Mouse (Mus musculus) olfactory bulb, adult 2 months (tissue): ENCODE results near the gene Lmo7. TPM values are rescaled to one million over a fixed set of nuclear protein-coding genes. Genes with fewer than 3 reads are reported as not detected.

Experiments
- H3K27ac ChIP-seq: fragments of 200-500 bp; 2 replicates; pipeline ENCODE4 v1.5.1; 2012; ENCODE audit warnings: low read depth, low read length; ENCODE audit not compliant: insufficient read depth
- H3K4me1 ChIP-seq: fragments of 200-500 bp; 2 replicates; pipeline ENCODE4 v1.6.1; 2012; ENCODE audit warnings: low read length; ENCODE audit not compliant: control insufficient read depth, insufficient read depth
- H3K4me3 ChIP-seq: fragments of 200-500 bp; 2 replicates; pipeline ENCODE4 v1.5.1; 2012; ENCODE audit warnings: mild to moderate bottlenecking, low read depth, low read length, moderate library complexity; ENCODE audit not compliant: insufficient read depth
- CTCF ChIP-seq: fragments of 200-500 bp; IDR thresholded peaks from 2 replicates; pipeline ENCODE4 v1.5.1; 2012; ENCODE audit warnings: low read depth, mild to moderate bottlenecking, low read length, moderate library complexity; ENCODE audit not compliant: insufficient read depth
- POLR2A ChIP-seq: fragments of 200-500 bp; IDR thresholded peaks from 2 replicates; pipeline ENCODE4 v1.6.1; 2012; ENCODE audit warnings: mild to moderate bottlenecking, low read depth, low read length, moderate library complexity; ENCODE audit not compliant: insufficient read depth
- WGBS: fragments of 180-500 bp; shearing (Covaris S2); methylation state at CpG from one replicate; pipeline ENCODE4 v1.1.7; 2018; 5-methylcytosine and 5-hydroxymethylcytosine counted together
- polyA plus RNA-seq: library from polyadenylated mRNA; stranded (reverse); fragments of >200 nt; gene quantifications from 2 replicates; pipeline ENCODE4 v1.2.4, GENCODE M21; 2012; ENCODE audit warnings: low replicate concordance; ENCODE audit not compliant: missing spikeins, insufficient read depth, insufficient read length

The Lmo7 gene
- polyA plus RNA-seq, 1 experiment, result not detected

DNA sequence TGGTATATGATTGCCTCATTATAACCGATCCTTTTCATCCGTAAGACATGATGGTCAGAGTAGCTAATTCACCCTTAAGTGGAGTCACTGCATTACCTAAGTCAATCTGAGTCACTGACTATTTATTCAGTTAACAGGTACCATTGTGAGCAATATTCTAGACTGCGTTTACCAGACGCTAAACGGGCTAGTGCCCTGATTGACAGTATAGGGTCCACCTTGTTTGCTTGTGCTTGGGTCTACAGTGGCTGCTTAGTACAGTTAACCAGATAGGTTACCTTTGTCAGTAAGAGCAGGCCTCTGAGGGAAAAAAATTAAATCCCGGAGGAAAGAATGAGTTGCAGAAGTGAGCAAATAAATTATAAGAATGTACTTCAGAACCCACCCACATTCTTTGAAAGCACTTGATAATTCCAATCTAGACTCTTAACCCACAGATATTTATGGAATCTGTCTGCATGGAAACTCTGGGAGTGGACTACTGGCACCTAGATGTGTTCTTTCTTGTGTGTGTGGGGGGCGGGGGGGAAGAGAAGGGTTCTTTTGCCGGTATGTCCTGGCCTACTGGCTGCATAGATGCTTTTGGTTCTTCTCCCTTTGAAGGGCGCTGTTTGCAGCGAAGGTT is 64.9 kb downstream of the Lmo7 start:
- Histone ChIP-seq H3K27ac (no peak overlapping the region), H3K4me1 (no peaks in the 10 kb centered on the region), H3K4me3 (no peak overlapping the region)
- WGBS, result 96% methylated on average over 10 of the region's 10 CpGs
- TF ChIP-seq CTCF, result no peak

DNA sequence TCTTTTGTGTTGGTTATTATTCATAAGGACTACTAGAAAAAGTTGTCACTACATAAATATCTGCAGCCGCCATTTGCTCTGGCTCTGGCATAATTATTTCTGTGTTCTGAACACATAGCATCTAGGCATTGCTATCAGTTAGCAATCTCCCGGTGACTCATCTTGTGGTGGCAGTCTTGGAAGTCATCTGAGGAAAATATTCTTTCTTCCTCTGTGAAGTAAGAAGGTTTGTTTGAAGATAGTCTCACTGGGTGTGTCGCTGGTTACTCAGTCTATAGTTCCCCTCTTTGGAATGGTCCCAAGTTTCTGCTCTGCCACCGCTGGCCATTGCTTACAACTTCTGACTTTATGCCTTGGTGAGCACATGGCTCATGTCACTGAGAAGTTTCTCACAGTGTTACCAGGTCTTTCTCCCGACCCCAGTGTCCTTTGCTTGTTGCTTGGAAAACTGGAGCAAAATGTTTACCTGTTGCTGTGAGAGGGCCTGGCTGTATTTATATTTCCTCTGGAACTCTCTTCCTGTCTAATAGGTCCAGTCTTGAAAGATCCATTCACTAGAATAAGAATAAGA is 68.3 kb downstream of the Lmo7 start:
- Histone ChIP-seq H3K27ac (no peak overlapping the region), H3K4me3 (no peak overlapping the region), H3K4me1 (no peaks in the 10 kb centered on the region)
- TF ChIP-seq CTCF (no peak), POLR2A (no peak)
- WGBS, result 90% methylated on average over 5 of the region's 5 CpGs

DNA sequence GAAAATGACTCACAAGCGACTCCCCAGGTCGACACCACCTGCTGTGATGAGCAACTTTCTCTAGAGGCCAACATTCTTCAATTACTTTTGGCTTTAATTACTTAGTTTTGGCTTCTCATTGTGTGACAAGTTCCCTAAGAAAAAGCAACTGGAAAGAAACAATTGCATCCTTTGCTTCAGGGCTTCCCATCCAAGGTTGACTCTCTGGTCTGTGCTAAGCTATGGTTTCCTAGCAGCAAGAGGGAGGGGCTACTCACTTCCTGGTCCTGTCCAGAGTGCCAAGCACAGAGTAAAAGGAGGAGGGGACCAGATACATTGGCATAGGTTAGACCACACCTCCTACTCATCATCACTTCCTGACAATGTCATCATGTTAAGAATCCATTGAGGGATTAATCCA is 69.0 kb downstream of the Lmo7 start:
- no peak overlapping the region for H3K27ac ChIP-seq
- no peaks in the 10 kb centered on the region for H3K4me1 ChIP-seq
- 82% methylated on average over 2 of the region's 2 CpGs for WGBS

DNA sequence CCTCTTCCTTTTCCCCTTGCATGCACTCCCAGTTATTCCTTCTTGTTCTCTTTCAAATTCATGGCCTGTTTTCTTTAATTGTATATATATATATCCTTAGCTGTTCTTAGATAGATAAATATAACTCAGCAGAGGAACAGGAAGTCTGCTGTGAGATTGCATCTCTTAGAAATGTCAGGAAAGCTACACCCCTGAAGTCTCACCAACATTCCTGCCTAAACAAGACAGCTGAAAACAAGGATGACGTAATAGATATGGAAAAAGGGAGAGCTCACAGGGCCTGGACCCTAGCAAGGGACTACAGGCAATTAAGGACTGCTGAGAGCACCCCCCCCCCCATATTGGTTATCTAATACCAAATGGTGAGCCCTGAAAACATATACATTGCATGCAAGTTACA is 71.9 kb downstream of the Lmo7 start:
- TF ChIP-seq POLR2A (no peak), CTCF (no peak)
- WGBS, result 53% methylated on average over 1 of the region's 1 CpGs
- Histone ChIP-seq H3K4me3 (no peak overlapping the region), H3K4me1 (no peaks in the 10 kb centered on the region), H3K27ac (no peak overlapping the region)

More for the DNA sequence above, 69.0 kb downstream of the Lmo7 start:
- no peak overlapping the region for H3K4me3 ChIP-seq
- TF ChIP-seq POLR2A (no peak), CTCF (no peak)

DNA sequence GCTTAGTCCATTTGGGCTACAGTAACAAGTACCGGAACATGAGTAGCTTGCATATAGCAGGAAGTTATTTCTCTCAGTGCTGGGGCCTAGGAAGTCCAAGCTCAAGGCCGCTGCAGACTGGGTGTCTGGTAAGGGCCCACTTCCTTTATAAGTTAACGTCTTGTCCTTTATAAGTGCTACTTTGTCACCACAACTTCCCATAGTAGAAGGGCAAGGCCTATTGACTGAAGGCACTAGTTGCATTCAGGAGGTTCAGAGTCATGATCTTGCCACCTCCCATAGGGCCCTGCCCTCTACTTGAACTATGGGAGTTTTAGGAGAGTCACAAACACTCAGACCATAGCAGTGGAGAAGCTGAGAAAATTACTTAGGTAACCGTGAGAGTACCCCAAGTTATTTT is 74.4 kb downstream of the Lmo7 start:
- 84% methylated on average over 4 of the region's 4 CpGs for WGBS

DNA sequence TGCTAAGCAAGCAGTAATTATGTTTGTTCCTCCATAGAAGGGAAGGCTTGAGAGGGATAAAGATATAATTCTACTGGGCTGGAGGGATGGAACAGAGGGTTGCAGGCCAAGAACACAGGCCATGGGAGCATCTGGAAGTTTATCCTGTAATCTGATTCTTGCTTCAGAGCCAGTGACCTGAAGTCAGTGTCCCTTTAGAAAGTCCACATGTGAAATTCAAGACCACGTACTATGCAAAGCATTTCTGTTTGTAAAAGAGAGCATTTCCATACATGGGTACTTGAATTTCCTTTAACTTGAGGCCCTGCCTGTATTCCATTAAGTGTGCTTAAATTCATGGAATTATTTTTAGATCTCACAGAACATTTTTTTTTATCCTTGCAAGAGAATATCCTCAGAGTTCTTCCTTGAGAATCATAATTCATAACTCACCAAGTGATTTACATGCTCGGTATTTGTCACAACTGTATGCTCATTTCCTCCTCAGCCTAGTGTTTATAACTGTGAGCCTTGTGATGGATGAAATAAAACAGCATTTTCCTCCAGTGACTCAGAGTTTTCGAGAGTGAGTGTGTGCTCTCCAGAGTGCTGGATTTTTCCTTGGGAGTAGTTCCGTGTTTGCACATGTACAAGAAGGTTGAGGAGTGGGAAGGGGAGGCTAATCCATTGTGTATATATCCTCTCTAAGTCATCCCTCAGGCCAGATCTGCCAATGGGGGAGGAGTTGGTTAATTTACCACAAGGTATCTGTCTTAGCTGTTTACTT is 75.0 kb downstream of the Lmo7 start:
- no peak overlapping the region for H3K4me3 ChIP-seq
- no peaks in the 10 kb centered on the region for H3K4me1 ChIP-seq
- no peak overlapping the region for H3K27ac ChIP-seq
- TF ChIP-seq POLR2A, result no peak
- no peak for TF ChIP-seq CTCF
- 84% methylated on average over 4 of the region's 4 CpGs for WGBS

More for the DNA sequence above, 74.4 kb downstream of the Lmo7 start:
- no peak overlapping the region for H3K27ac ChIP-seq
- H3K4me1 ChIP-seq, result no peaks in the 10 kb centered on the region
- TF ChIP-seq CTCF, result no peak
- no peak for TF ChIP-seq POLR2A
- no peak overlapping the region for H3K4me3 ChIP-seq

DNA sequence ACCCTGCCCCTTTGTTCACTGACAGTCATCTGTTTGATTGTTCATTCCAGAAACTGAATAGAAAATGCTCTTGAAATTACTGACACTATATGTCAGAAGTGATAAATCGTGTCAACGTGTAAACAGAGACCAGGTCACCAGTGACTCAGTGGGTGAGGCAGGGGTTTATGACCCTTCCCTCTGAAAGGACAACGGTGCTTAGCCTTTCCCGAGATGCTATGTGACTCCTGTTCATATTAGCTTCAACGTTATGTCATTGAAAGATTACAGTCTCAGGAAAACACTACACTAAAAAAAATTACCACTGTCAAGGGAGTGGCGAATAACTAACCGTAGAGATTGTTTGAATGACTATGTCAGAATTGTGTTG is 75.6 kb downstream of the Lmo7 start:
- 92% methylated on average over 7 of the region's 7 CpGs for WGBS
- H3K4me3 ChIP-seq, result no peak overlapping the region
- TF ChIP-seq POLR2A (no peak), CTCF (no peak)
- H3K27ac ChIP-seq, result no peak overlapping the region
- no peaks in the 10 kb centered on the region for H3K4me1 ChIP-seq

DNA sequence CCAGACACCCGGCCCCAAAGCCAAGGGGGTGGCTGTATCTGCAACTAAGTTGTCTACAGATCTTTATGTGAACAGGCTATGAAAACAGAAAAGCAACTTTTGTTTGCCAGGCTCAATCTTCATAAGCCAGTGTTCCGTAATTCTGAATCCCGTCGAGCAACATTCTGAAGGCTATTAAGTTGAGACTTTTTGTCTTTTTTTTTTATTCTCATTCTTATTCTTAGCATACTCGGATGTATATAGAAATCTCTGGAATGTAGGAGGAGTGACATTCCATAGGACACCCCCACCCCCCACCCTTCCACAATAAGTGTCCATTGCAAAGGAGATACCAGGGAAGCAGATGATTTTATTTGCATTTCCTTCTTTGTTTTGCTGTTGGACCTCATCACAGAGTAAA is 76.3 kb downstream of the Lmo7 start:
- no peak overlapping the region for H3K27ac ChIP-seq
- no peak overlapping the region for H3K4me3 ChIP-seq
- H3K4me1 ChIP-seq, result no peaks in the 10 kb centered on the region
- WGBS, result 76% methylated on average over 5 of the region's 5 CpGs
- TF ChIP-seq POLR2A (no peak), CTCF (no peak)

DNA sequence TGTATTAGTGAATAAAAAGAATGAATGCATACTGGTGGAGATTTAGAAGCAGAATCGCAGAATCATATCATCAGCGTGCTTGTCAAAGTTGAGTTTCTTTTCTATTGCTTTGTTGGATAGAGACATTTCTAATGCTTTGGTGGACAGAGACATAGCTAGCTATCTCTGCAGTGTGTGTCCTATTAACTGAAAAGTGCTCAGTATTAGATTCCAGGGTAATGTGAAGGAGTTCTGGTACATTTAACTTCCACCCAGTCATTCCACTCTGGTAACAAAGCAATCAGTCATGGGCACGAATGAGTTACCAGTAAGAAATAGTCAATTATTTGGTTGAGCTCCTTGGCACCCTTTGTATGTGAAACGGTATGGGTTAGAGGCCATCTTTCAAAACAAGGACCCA is 76.8 kb downstream of the Lmo7 start:
- no peak for TF ChIP-seq CTCF
- no peak for TF ChIP-seq POLR2A
- H3K4me1 ChIP-seq, result no peaks in the 10 kb centered on the region
- 69% methylated on average over 4 of the region's 4 CpGs for WGBS
- H3K4me3 ChIP-seq, result no peak overlapping the region
- H3K27ac ChIP-seq, result no peak overlapping the region

DNA sequence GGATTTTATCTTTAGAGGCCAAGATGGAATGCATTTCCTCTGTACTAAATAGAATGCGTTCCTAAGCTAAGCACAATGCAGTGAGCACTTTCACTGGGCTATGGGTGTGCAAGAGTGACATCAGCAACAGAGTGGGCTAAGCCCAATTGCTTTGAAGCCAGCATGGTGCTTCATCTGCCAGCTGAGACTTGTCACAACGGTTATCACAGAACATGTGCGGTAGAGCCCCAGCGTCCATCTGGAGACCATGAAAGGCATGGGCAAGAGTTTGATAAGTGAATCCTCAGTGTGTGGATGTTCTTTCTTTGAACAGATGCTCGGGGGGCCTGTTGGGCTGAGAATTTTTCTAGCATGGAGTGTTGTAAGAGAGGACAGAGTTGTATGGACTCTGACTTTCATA is 86.7 kb downstream of the Lmo7 start:
- Histone ChIP-seq H3K4me3 (no peak overlapping the region), H3K4me1 (no peaks in the 10 kb centered on the region), H3K27ac (no peak overlapping the region)
- TF ChIP-seq POLR2A (no peak), CTCF (no peak)
- WGBS, result 83% methylated on average over 5 of the region's 5 CpGs
